In the genomic region with DNA sequence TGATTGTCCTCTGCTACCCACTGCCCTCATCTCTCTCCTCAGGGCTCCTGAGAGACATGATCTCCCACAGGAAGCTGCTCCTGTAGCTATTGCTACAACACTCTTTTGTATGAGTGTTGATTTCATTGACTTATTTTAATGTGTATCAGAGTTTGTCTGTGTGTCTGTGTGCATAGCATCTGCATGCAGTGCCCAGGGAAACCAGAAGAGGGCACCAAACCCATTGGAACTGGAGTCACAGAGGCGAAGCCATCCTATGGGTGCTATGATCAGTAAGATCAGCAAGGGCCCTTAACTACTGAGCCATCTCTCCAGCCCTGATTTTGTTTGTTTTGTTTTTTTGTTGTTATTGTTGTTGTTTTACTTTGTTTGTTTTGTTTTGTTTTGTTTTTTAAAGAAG, we compare ENCODE assay signal across 9 mouse cellular contexts. TPM values are rescaled to one million over a fixed set of nuclear protein-coding genes. Genes with fewer than 3 reads are reported as not detected.
DNase-seq lines count a peak whose midpoint lies in the region; ATAC-seq and TF ChIP-seq lines count a peak whose summit lies in the region.
"Had no signal": no experiment of that assay in that cellular context is flagged by ENCODE, and none has a peak within 500 bp of the region (broad histone marks: within the 10 kb centered on the region; RNA-seq: fewer than 3 reads in every experiment).

No protein-coding gene starts in this region.

- DNase-seq in hindbrain, embryonic 14.5 days (ENCODE audit: low spot score) = peak; percentile 53
- DNase-seq in A20 (ENCODE audit: low read depth, low spot score) = peak; percentile 74
- DNase-seq in CD8-positive naive resting alpha-beta T cell, adult 2 months (ENCODE audit: low read depth in 2 of 2, low spot score in 2 of 2) = peak; percentile 35 to 57
- peak; percentile 26 to 31 for DNase-seq in cerebellum, postnatal 36 days
- peak; percentile 83 for DNase-seq in liver, postnatal 0 days
- DNase-seq in splenic B cell, adult 2 months (ENCODE audit: low read depth, low spot score) = peak; percentile 79
- DNase-seq in yolk sac, embryonic 10.5 days (ENCODE audit: low spot score) = no peak

- H3K36me3 ChIP-seq in hindbrain, embryonic 14.5 days (replicated peaks; ENCODE audit: control insufficient read depth, insufficient read depth) = no peaks in the 10 kb centered on the region
- no peaks in the 10 kb centered on the region for H3K36me3 ChIP-seq in hindbrain, embryonic 13.5 days
- H3K36me3 ChIP-seq in liver, postnatal 0 days (replicated peaks; ENCODE audit: insufficient read depth, low read length) = no peaks in the 10 kb centered on the region
- H3K36me3 ChIP-seq in splenic B cell, adult 2 months (ENCODE audit: control insufficient read depth, insufficient read depth, low read length, poor library complexity, severe bottlenecking) = no peaks in the 10 kb centered on the region

- no peaks in the 10 kb centered on the region for H3K27me3 ChIP-seq in hindbrain, embryonic 14.5 days (ENCODE audit: control insufficient read depth, insufficient read depth, low read length)
- H3K27me3 ChIP-seq in hindbrain, embryonic 13.5 days = no peaks in the 10 kb centered on the region
- no peaks in the 10 kb centered on the region for H3K27me3 ChIP-seq in liver, postnatal 0 days (ENCODE audit: insufficient read depth, low read length)
- H3K27me3 ChIP-seq in splenic B cell, adult 2 months (ENCODE audit: control insufficient read depth, insufficient read depth, low read length, poor library complexity, severe bottlenecking) = no peaks in the 10 kb centered on the region

- no peak overlapping the region for H3K27ac ChIP-seq in hindbrain, embryonic 14.5 days
- no peak overlapping the region for H3K27ac ChIP-seq in hindbrain, embryonic 13.5 days
- no peak overlapping the region for H3K27ac ChIP-seq in liver, postnatal 0 days (ENCODE audit: low read depth)

- TF ChIP-seq CTCF in liver, postnatal 0 days (IDR thresholded peaks at IDR 0.05; ENCODE audit: low read depth) = peak; percentile 95

- WGBS in hindbrain, embryonic 14.5 days = 36% methylated on average over 1 of the region's 1 CpGs
- WGBS in hindbrain, embryonic 13.5 days = 56% methylated on average over 1 of the region's 1 CpGs
- WGBS in liver, postnatal 0 days (ENCODE audit: insufficient replicate concordance) = 32% methylated on average over 1 of the region's 1 CpGs

- no peaks in the 10 kb centered on the region for H3K9me3 ChIP-seq in hindbrain, embryonic 14.5 days (ENCODE audit: control insufficient read depth, low read length)
- no peaks in the 10 kb centered on the region; the same call in 1 of the 2 replicates for H3K9me3 ChIP-seq in hindbrain, embryonic 13.5 days
- no peaks in the 10 kb centered on the region for H3K9me3 ChIP-seq in liver, postnatal 0 days (ENCODE audit: low read length)
- H3K9me3 ChIP-seq: megakaryocyte, embryonic 14.5 days had no signal

- H3K9ac ChIP-seq in hindbrain, embryonic 14.5 days = no peak overlapping the region
- no peak overlapping the region for H3K9ac ChIP-seq in hindbrain, embryonic 13.5 days
- no peak overlapping the region for H3K9ac ChIP-seq in liver, postnatal 0 days (replicated peaks)

- no peak overlapping the region for H3K4me2 ChIP-seq in hindbrain, embryonic 14.5 days (replicated peaks)
- H3K4me2 ChIP-seq in hindbrain, embryonic 13.5 days = no peak overlapping the region
- no peak overlapping the region for H3K4me2 ChIP-seq in liver, postnatal 0 days (ENCODE audit: low read depth, low read length)

- no peaks in the 10 kb centered on the region for H3K4me1 ChIP-seq in hindbrain, embryonic 14.5 days (replicated peaks; ENCODE audit: control insufficient read depth, insufficient read depth, low read length)
- no peaks in the 10 kb centered on the region for H3K4me1 ChIP-seq in hindbrain, embryonic 13.5 days (replicated peaks)
- no peaks in the 10 kb centered on the region for H3K4me1 ChIP-seq in liver, postnatal 0 days (ENCODE audit: insufficient read depth)

- ATAC-seq in hindbrain, embryonic 14.5 days (ENCODE audit: low FRiP score) = no peak
- no peak for ATAC-seq in hindbrain, embryonic 13.5 days (ENCODE audit: low FRiP score)
- no peak for ATAC-seq in liver, postnatal 0 days

- TF ChIP-seq EP300 in liver, postnatal 0 days (IDR thresholded peaks at IDR 0.05; ENCODE audit: low read depth) = no peak

- H3K4me3 ChIP-seq in hindbrain, embryonic 14.5 days (replicated peaks; ENCODE audit: low read length) = no peak overlapping the region
- H3K4me3 ChIP-seq in hindbrain, embryonic 13.5 days = no peak overlapping the region
- H3K4me3 ChIP-seq in liver, postnatal 0 days (ENCODE audit: low read depth, low read length) = no peak overlapping the region
- H3K4me3 ChIP-seq: megakaryocyte, embryonic 14.5 days had no signal

RNA-seq across cellular contexts. Expression of a gene that starts 7.2 kb away (rescaled TPM):
- not detected in 2 replicates for polyA plus RNA-seq in hindbrain, embryonic 14.5 days (2014; fragmentation: Nextera tagmentation; extraction: Ambion mirVana)
- polyA plus RNA-seq in hindbrain, embryonic 13.5 days (2015; fragmentation: Nextera tagmentation; extraction: Ambion mirVana) = not detected in 2 replicates
- polyA plus RNA-seq in liver, postnatal 0 days (2015; fragmentation: Nextera tagmentation; extraction: Ambion mirVana) = not detected in 2 replicates

RNA-seq across cellular contexts. Expression of a gene that starts 42.6 kb away (rescaled TPM):
- polyA plus RNA-seq in hindbrain, embryonic 14.5 days (2014; fragmentation: Nextera tagmentation; extraction: Ambion mirVana) = 955 and 1,038 TPM in 2 replicates
- 1,025 and 1,119 TPM in 2 replicates for polyA plus RNA-seq in hindbrain, embryonic 13.5 days (2015; fragmentation: Nextera tagmentation; extraction: Ambion mirVana)
- polyA plus RNA-seq in liver, postnatal 0 days (2015; fragmentation: Nextera tagmentation; extraction: Ambion mirVana) = 574 and 747 TPM in 2 replicates

RNA-seq across cellular contexts. Expression of a gene that starts 45.1 kb away (rescaled TPM):
- polyA plus RNA-seq in hindbrain, embryonic 14.5 days (2014; fragmentation: Nextera tagmentation; extraction: Ambion mirVana) = not detected in 2 replicates
- not detected in 2 replicates for polyA plus RNA-seq in hindbrain, embryonic 13.5 days (2015; fragmentation: Nextera tagmentation; extraction: Ambion mirVana)
- polyA plus RNA-seq in liver, postnatal 0 days (2015; fragmentation: Nextera tagmentation; extraction: Ambion mirVana) = not detected in 2 replicates
